Mouse (Mus musculus): ENCODE measurements around the gene Slc35e3.

- TF ChIP-seq CTCF (IDR thresholded peaks at IDR 0.05; ENCODE audit: low read depth, low read length): no peak
- TF ChIP-seq EP300 (IDR thresholded peaks at IDR 0.05; ENCODE audit: insufficient read depth, low read depth, low read length): no peak
Measured at GRCm38 (mm10) chr10:117768141-117768440, 21.9 kb upstream of the Slc35e3 start.
